Mouse (Mus musculus) forebrain, embryonic 13.5 days (tissue): ENCODE measurements at regions not wholly inside any gene's neighbourhood (a gene's known extent, or its start where the extent isn't known, plus 50 kb on each side); places are given as distances from the start of the nearest gene placed in this dataset.

Experiments used
- ATAC-seq: fragments of 200-750 bp; cut with Nextera tagmentation; 2 replicates; pipeline ENCODE4 v1.8.0; 2017
- H3K27ac ChIP-seq: fragments of 300-500 bp; sonication (generic); 2 replicates; pipeline ENCODE4 v1.5.1; 2015; ENCODE audit warnings: inconsistent platforms, mild to moderate bottlenecking, moderate library complexity
- H3K27me3 ChIP-seq: fragments of 300-500 bp; sonication (generic); 2 replicates; pipeline ENCODE4 v1.6.1; 2015; ENCODE audit warnings: mild to moderate bottlenecking, inconsistent platforms
- H3K36me3 ChIP-seq: fragments of 300-500 bp; sonication (generic); 2 replicates; pipeline ENCODE4 v1.6.1; 2015; ENCODE audit warnings: mild to moderate bottlenecking, inconsistent platforms; ENCODE audit not compliant: poor library complexity, severe bottlenecking
- H3K4me1 ChIP-seq: fragments of 300-500 bp; sonication (generic); 2 replicates; pipeline ENCODE4 v1.6.1; 2015; ENCODE audit warnings: inconsistent platforms
- H3K4me2 ChIP-seq: fragments of 300-500 bp; sonication (generic); 2 replicates; pipeline ENCODE4 v1.6.1; 2015; ENCODE audit warnings: inconsistent platforms, mild to moderate bottlenecking, moderate library complexity
- H3K4me3 ChIP-seq: fragments of 300-500 bp; sonication (generic); 2 replicates; pipeline ENCODE4 v1.5.1; 2015; ENCODE audit warnings: mild to moderate bottlenecking, inconsistent platforms
- H3K9ac ChIP-seq: fragments of 300-500 bp; sonication (generic); 2 replicates; pipeline ENCODE4 v1.6.1; 2015; ENCODE audit warnings: mild to moderate bottlenecking, inconsistent platforms
- H3K9me3 ChIP-seq: fragments of 300-500 bp; sonication (generic); replicated peaks from 2 replicates; pipeline ENCODE4 v1.6.1; 2016; ENCODE audit warnings: inconsistent platforms
- WGBS: fragments of 180-500 bp; shearing (Covaris S2); methylation state at CpG from one replicate; pipeline ENCODE4 v1.1.7; 2015; 5-methylcytosine and 5-hydroxymethylcytosine counted together

DNA sequence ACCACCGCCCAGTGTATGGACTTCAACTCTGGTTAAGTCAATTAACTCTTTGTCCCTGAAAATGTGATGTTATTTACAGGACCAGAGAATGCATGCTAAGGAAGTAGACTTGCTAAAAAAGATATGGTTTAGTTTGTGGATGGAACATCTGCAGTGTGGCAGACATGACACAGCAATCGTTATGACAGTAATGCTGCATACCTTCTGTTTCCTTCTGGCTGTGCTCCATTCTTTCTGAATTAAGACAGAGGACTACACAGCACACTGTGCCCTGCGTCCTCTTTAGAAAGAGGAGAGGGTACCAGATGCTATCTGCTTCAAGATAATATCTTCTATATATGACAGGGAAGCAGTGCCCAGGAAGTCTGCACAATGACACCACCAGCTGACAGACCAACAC, 146.6 kb upstream of the Rbms1 start:
- H3K4me2 ChIP-seq, result no peak overlapping the region
- 86% methylated on average over 3 of the region's 3 CpGs for WGBS
- H3K36me3 ChIP-seq, result no peaks in the 10 kb centered on the region
- no peak for ATAC-seq
- H3K4me1 ChIP-seq, result no peaks in the 10 kb centered on the region
- no peak overlapping the region for H3K4me3 ChIP-seq
- H3K9me3 ChIP-seq, result no peaks in the 10 kb centered on the region
- H3K27ac ChIP-seq, result no peak overlapping the region
- H3K9ac ChIP-seq, result no peak overlapping the region
- no peaks in the 10 kb centered on the region for H3K27me3 ChIP-seq

DNA sequence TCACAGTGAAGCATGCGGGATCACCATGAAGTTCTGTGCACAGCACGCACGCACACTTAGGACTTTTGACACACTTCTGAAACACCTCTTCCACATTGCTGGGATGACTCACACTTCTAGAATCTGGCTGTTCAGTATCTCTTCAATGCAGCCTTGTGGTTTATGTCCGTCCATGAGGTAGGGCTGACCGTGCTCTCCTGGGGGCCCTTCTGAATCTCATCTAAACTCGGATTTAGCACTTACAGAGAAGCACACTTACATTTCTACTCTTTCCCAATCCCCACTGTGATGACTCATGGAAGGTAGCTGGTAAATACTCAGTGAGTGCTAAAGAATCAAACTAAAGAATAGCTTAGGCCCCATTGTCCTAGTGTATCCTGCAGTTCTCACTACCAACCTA, 142.2 kb upstream of the Rbms1 start:
- Histone ChIP-seq H3K4me2 (no peak overlapping the region), H3K27ac (no peak overlapping the region), H3K4me3 (no peak overlapping the region), H3K4me1 (no peaks in the 10 kb centered on the region), H3K9me3 (no peaks in the 10 kb centered on the region), H3K9ac (no peak overlapping the region), H3K27me3 (no peaks in the 10 kb centered on the region), H3K36me3 (no peaks in the 10 kb centered on the region)
- ATAC-seq, result no peak
- WGBS, result 96% methylated on average over 6 of the region's 6 CpGs

DNA sequence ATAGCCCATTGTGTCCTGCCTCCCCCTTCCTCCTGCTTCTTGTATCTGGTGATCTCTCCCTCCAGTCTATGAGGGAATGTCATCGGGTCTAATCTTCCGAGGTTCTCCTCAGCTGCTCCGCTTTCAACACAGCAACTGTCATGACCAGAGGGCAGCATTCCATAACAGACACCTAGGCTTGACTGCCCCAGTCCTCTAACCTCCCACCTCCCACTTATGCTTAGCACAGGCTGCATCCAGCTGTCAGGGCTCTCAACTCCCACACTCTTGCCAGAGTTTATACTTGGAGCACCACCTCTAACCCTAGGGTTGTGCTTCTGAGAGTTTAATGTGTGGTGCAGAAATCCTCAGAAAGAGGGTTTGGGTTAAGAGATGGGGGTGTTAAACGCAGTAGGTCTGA, 137.9 kb upstream of the Rbms1 start:
- no peaks in the 10 kb centered on the region for H3K4me1 ChIP-seq
- no peak overlapping the region for H3K9ac ChIP-seq
- no peak overlapping the region for H3K27ac ChIP-seq
- 91% methylated on average over 4 of the region's 4 CpGs for WGBS
- no peak for ATAC-seq
- no peaks in the 10 kb centered on the region for H3K9me3 ChIP-seq
- no peaks in the 10 kb centered on the region for H3K36me3 ChIP-seq
- H3K27me3 ChIP-seq, result no peaks in the 10 kb centered on the region
- H3K4me3 ChIP-seq, result no peak overlapping the region
- no peak overlapping the region for H3K4me2 ChIP-seq

DNA sequence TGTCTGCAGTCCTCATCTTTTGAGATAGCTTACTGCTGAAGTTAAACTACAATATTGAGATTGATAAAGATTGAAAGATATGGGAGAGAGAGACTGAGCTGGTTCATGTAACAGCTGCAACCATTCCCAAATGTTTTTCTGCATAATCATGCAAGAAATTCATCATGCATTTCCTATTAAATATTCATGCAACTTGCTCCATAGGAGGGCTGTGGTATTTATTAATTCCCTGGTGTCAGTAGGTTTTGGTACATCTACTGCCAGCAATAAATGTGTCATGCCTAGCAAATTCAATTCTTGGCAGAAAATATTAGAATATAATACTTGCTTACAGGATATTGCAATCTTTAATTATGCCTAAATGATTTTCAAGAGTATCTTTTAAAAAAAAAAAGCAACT, 125.5 kb upstream of the Rbms1 start:
- H3K4me1 ChIP-seq, result no peaks in the 10 kb centered on the region
- H3K27me3 ChIP-seq, result no peaks in the 10 kb centered on the region
- no peaks in the 10 kb centered on the region for H3K36me3 ChIP-seq
- H3K4me3 ChIP-seq, result no peak overlapping the region
- H3K9ac ChIP-seq, result no peak overlapping the region
- no peak overlapping the region for H3K27ac ChIP-seq
- no peaks in the 10 kb centered on the region for H3K9me3 ChIP-seq
- ATAC-seq, result no peak
- no peak overlapping the region for H3K4me2 ChIP-seq

DNA sequence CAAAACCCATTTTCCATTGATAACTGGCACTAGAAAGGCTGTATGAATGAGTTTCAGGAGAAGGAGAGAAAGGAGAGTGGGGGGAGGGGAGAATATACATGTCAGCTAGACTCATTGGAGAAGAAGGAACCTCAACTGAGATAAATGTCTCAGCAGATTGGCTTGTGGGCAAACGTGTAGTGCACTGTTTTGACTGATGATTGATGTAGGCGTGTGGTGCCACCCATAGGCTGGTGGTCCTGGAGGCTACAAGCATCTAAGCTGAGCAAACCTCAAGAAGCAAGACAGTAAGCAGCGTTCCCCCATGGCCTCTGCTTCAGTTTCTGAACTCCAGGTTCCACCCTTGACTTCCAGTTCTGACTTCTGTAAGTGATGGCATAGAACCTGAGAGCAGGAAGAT, 121.8 kb upstream of the Rbms1 start:
- Histone ChIP-seq H3K27me3 (0 out of 2 replicates have a peak, but pooled peaks cover 6% of the 10 kb centered on the region), H3K4me3 (no peak overlapping the region), H3K9ac (no peak overlapping the region), H3K4me2 (no peak overlapping the region), H3K36me3 (no peaks in the 10 kb centered on the region), H3K9me3 (no peaks in the 10 kb centered on the region), H3K4me1 (0 out of 2 replicates have a peak, but pooled peaks cover 3% of the 10 kb centered on the region), H3K27ac (no peak overlapping the region)
- ATAC-seq, result no peak
- 77% methylated on average over 3 of the region's 3 CpGs for WGBS

DNA sequence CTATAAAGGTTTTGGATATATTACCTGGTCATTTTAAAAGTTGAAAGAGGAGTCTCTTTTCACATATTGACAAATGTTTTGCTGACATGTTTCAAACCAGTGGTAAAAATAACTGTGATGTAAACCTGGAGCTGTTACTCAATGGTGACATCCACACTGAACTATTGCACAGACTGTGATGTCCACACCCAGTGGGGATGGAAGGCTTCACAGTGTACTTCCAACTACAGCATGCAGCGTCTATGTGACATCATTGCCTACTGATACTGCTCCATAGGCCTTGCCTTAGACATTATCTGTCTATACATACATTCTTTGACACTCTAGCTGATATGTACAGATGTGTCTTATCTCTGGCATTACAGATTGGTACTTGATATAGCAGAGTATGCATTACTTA, 120.1 kb upstream of the Rbms1 start:
- WGBS, result 94% methylated on average over 1 of the region's 1 CpGs
- ATAC-seq, result no peak

DNA sequence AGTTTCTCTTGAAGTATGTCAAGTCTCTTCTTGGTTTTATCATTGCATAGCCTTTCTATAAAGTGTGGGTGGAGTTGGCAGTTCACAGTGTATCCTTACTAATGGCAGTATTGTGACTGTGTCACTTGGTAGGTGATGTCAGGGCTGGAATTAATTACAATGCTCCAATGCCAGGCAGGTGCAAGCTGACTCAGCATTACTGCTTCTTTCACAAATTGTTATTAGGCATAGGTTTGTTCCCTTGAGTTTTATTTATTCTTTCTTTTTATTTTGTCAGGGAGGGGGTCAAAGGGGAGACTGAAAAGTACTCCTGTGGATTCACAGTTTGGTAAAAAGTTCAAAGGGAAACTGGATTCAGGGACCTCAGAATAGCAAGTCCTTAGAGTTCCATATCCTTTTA, 119.6 kb upstream of the Rbms1 start:
- no peak for ATAC-seq
- H3K27ac ChIP-seq, result no peak overlapping the region
- no peak overlapping the region for H3K4me2 ChIP-seq
- no peak overlapping the region for H3K9ac ChIP-seq
- 0 out of 2 replicates have a peak, but pooled peaks cover 3% of the 10 kb centered on the region for H3K4me1 ChIP-seq
- H3K9me3 ChIP-seq, result no peaks in the 10 kb centered on the region
- no peaks in the 10 kb centered on the region for H3K36me3 ChIP-seq
- H3K4me3 ChIP-seq, result no peak overlapping the region
- H3K27me3 ChIP-seq, result peaks cover 17% of the 10 kb centered on the region; the same call in 1 of the 2 replicates

More for the DNA sequence above, 120.1 kb upstream of the Rbms1 start:
- H3K27me3 ChIP-seq, result peaks cover 13% of the 10 kb centered on the region; the same call in 1 of the 2 replicates
- no peak overlapping the region for H3K4me2 ChIP-seq
- no peaks in the 10 kb centered on the region for H3K36me3 ChIP-seq
- H3K9me3 ChIP-seq, result no peaks in the 10 kb centered on the region
- H3K4me1 ChIP-seq, result 0 out of 2 replicates have a peak, but pooled peaks cover 3% of the 10 kb centered on the region
- no peak overlapping the region for H3K27ac ChIP-seq
- no peak overlapping the region for H3K4me3 ChIP-seq
- no peak overlapping the region for H3K9ac ChIP-seq

DNA sequence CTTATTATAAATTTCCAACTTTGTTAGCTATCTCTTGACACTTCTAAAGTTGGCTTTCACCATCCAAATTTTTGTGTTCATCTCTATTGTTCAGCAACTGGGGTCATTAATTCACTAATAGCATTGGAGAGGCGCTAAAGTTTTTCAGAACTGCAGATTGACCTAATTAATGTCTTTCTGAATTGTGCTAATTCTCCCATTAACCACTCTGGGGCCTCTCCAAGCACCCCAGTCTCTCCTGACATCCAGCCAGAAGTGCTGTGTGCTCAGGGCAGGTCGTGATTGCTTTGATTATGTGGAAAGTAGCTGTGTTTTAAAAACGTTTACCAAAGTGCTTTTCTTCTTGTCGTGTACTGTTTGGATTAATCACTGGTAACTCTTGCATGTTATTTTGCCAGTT, 117.0 kb upstream of the Rbms1 start:
- no peak overlapping the region for H3K4me3 ChIP-seq
- no peaks in the 10 kb centered on the region for H3K9me3 ChIP-seq
- no peak for ATAC-seq
- H3K27me3 ChIP-seq, result peaks cover 26% of the 10 kb centered on the region; the same call in 1 of the 2 replicates
- no peak overlapping the region for H3K9ac ChIP-seq
- no peak overlapping the region for H3K27ac ChIP-seq
- 13% methylated on average over 4 of the region's 4 CpGs for WGBS
- H3K4me1 ChIP-seq, result 0 out of 2 replicates have a peak, but pooled peaks cover 3% of the 10 kb centered on the region
- H3K4me2 ChIP-seq, result no peak overlapping the region
- no peaks in the 10 kb centered on the region for H3K36me3 ChIP-seq

DNA sequence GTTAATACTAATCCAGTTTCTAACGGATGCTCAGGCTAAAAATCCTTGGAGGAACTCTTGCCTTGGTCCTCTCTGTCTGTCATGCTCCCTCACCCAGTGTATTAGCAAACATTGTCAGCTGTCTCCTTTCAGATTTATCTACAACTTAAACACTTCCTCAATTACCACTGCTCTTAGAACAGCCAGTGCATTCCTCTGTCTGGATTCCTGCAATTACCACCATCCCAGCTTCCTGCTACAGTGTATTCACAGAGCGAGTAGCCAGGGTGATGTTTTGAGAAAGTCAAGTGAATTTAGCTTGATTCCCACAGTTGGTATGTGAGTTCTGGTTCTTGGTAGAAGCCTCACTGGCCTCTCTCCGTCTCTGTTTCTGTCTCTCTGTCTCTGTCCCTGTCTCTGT, 108.0 kb upstream of the Rbms1 start:
- no peaks in the 10 kb centered on the region for H3K36me3 ChIP-seq
- H3K4me2 ChIP-seq, result no peak overlapping the region
- no peaks in the 10 kb centered on the region for H3K9me3 ChIP-seq
- H3K9ac ChIP-seq, result no peak overlapping the region
- H3K27ac ChIP-seq, result no peak overlapping the region
- no peak for ATAC-seq
- WGBS, result 78% methylated on average over 3 of the region's 3 CpGs
- no peaks in the 10 kb centered on the region for H3K4me1 ChIP-seq
- 0 out of 2 replicates have a peak, but pooled peaks cover 2% of the 10 kb centered on the region for H3K27me3 ChIP-seq
- no peak overlapping the region for H3K4me3 ChIP-seq

DNA sequence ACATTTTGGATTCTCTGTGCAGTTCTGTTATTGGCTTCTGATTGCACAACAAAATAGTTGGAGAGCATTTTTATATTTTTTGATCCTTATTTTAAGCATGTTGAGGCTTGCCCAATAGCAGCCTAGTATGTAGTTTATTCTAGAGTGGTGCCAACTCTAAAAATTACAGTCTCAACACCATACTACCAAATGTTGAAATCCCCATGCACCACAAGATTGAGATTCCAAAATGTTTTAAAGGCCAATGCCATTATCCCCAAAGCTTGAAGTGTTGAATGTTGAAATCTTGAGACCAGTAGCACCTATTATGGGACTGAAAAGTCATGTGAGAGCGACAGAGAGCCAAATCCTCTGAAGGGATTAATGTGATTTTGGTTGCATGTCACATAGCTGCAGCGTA, 104.9 kb upstream of the Rbms1 start:
- ATAC-seq, result no peak
- H3K36me3 ChIP-seq, result no peaks in the 10 kb centered on the region
- H3K4me1 ChIP-seq, result no peaks in the 10 kb centered on the region
- H3K27ac ChIP-seq, result no peak overlapping the region
- 88% methylated on average over 2 of the region's 2 CpGs for WGBS
- H3K4me2 ChIP-seq, result no peak overlapping the region
- H3K9me3 ChIP-seq, result no peaks in the 10 kb centered on the region
- H3K4me3 ChIP-seq, result no peak overlapping the region
- no peak overlapping the region for H3K9ac ChIP-seq
- H3K27me3 ChIP-seq, result no peaks in the 10 kb centered on the region

DNA sequence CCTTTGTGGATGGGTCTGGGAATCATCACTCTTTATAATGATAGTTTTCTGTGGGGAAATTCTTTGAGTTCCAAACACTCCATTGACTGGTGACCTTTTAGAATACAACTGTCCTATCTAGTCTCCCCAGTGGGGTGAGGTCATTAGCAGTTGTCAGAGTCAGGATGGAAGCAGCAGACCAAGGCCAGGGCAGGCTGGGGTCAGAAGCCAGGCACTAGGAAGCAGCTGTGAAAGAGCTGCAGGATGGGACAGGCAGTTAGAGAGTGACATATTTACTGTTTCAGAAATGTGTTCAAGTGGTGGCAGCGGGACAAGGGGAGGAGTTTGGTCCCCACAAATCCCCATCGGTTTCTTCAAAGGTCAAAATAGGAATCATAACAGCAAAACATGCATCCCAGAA, 99.1 kb upstream of the Rbms1 start:
- H3K27me3 ChIP-seq, result no peaks in the 10 kb centered on the region
- no peak overlapping the region for H3K4me2 ChIP-seq
- H3K27ac ChIP-seq, result no peak overlapping the region
- no peaks in the 10 kb centered on the region for H3K36me3 ChIP-seq
- H3K4me3 ChIP-seq, result no peak overlapping the region
- H3K9ac ChIP-seq, result no peak overlapping the region
- 93% methylated on average over 2 of the region's 2 CpGs for WGBS
- peaks cover 10% of the 10 kb centered on the region for H3K4me1 ChIP-seq
- no peaks in the 10 kb centered on the region for H3K9me3 ChIP-seq
- no peak for ATAC-seq

DNA sequence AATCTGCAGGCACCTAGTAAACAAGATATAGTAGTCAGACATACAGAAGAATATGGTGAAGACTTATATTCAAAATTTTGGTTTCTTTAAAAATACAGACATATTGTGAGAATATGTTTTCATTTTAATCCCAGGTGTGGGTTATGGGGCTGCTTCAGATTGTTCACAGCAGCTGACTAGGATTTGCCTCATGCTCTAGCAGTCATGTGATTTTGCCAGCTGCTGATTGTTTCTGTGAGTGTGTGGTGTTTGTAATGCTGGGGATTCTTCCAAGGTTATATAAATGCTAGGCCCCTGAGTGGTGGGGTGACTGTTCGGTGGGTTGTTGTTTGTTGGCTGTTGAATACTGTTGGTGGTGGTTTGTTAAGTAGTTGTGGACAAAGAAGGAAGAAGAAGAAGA, 97.9 kb upstream of the Rbms1 start:
- no peak for ATAC-seq
- Histone ChIP-seq H3K9ac (no peak overlapping the region), H3K4me1 (peaks cover 10% of the 10 kb centered on the region), H3K4me3 (no peak overlapping the region), H3K4me2 (no peak overlapping the region), H3K27ac (no peak overlapping the region), H3K27me3 (no peaks in the 10 kb centered on the region), H3K9me3 (no peaks in the 10 kb centered on the region), H3K36me3 (no peaks in the 10 kb centered on the region)
- 85% methylated on average over 1 of the region's 1 CpGs for WGBS

DNA sequence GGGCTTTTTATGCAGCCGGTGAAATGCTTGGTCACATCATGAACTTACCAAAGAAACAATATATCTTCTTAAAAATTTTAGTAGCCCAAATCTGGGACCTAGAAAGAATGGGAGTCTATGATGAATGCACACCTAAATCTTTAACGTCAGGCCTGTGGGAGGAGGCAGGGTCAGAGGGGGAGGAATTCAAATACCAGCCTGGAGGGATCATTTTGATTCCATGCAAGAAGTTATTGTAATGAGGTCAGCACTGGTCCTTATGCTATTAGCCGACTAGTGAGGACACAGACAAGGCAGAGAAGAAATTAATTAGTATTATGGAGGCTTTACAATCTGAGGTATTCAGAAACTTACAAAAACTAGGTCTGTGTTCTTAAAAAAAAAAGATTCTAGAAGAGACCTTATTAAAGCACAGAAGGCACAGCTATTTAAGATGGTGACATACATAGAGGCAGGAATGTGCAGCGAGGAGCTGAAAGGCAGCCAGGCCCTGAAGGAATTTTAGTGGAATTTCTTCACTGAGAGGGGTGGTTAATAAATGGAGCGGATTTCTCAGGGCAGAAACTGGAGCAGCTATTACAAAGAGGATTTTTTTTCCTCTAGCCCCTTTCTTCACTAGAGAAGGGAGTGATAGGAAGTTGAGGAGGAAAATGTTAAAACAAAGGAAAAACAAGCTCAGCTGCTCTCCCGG, 95.7 kb upstream of the Rbms1 start:
- ATAC-seq, result no peak
- no peak overlapping the region for H3K4me3 ChIP-seq
- no peaks in the 10 kb centered on the region for H3K36me3 ChIP-seq
- peaks cover 10% of the 10 kb centered on the region for H3K4me1 ChIP-seq
- H3K9me3 ChIP-seq, result no peaks in the 10 kb centered on the region
- H3K4me2 ChIP-seq, result no peak overlapping the region
- no peaks in the 10 kb centered on the region for H3K27me3 ChIP-seq
- H3K27ac ChIP-seq, result no peak overlapping the region
- H3K9ac ChIP-seq, result no peak overlapping the region
- 9% methylated on average over 6 of the region's 6 CpGs for WGBS
